Comparison of ENCODE assay signal across 25 mouse cellular contexts in the genomic region with DNA sequence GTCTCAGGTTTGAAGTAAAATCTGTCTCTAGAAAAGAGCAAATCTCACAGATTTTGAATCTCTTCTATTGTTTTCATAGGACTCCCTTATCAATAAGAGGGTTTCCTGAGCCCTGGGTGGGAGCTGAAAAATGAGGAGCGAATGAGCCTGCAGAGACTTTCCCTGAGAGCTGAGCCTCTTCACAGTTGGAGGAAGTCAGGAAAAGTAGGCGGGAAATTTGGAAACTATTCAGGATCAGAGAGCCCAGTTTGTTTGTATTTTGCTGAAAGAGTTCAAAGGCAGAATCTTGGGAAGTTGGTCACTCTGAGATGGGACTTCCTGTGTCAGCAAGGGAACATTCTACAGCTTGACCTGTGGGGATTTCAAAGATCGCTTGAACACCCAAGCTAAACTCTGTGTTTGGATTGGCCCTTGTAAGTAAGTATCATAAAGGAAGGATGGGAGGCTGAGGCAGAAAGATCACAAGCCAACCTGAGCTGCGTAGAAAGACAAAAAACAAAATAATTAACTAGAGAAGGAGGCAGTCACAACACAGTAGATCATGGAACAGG.
DNase-seq lines count a peak whose midpoint lies in the region; ATAC-seq lines count a peak whose summit lies in the region.
"Had no signal": no experiment of that assay in that cellular context is flagged by ENCODE, and none has a peak within 500 bp of the region (broad histone marks: within the 10 kb centered on the region; RNA-seq: fewer than 3 reads in every experiment).

No protein-coding gene starts in this region.

- peak; percentile 71 for DNase-seq in heart, adult 11 months
- no peak for DNase-seq in kidney, adult 18-20 months
- peak; percentile 77 for DNase-seq in lung, postnatal 36 days
- DNase-seq in gastrocnemius, postnatal 14 days, result no peak
- DNase-seq: adrenal gland, adult 2 months; adrenal gland, postnatal 36 days; forebrain, postnatal 0 days; thymus, adult 2 months; thymus, postnatal 36 days had no signal

- H3K4me1 ChIP-seq in heart, embryonic 11.5 days (ENCODE audit: control insufficient read depth, insufficient read depth, low read length), result peaks cover 6% of the 10 kb centered on the region; the same call in 1 of the 2 replicates
- H3K4me1 ChIP-seq in kidney, embryonic 16.5 days (ENCODE audit: insufficient read depth, low read length), result peaks cover 25% of the 10 kb centered on the region
- H3K4me1 ChIP-seq in lung, embryonic 16.5 days (replicated peaks; ENCODE audit: control insufficient read depth, insufficient read depth, low read length), result peaks cover 41% of the 10 kb centered on the region
- peaks cover 16% of the 10 kb centered on the region for H3K4me1 ChIP-seq in forebrain, embryonic 13.5 days
- H3K4me1 ChIP-seq: intestine, embryonic 15.5 days; liver, embryonic 12.5 days had no signal

- no peak overlapping the region for H3K27ac ChIP-seq in heart, embryonic 11.5 days (ENCODE audit: low read depth, low read length)
- peak overlapping the region; percentile 7; the same call in 1 of the 2 replicates for H3K27ac ChIP-seq in kidney, embryonic 16.5 days (ENCODE audit: low read length)
- H3K27ac ChIP-seq in lung, embryonic 16.5 days (ENCODE audit: low read length), result peak overlapping the region; percentile 94
- H3K27ac ChIP-seq in forebrain, embryonic 13.5 days, result no peak overlapping the region
- H3K27ac ChIP-seq: embryonic facial prominence, embryonic 13.5 days; forebrain, embryonic 10.5 days; heart, embryonic 15.5 days; intestine, embryonic 15.5 days; layer of hippocampus, adult 2 months; limb, embryonic 13.5 days; liver, embryonic 12.5 days; midbrain, embryonic 12.5 days had no signal

- no peak for ATAC-seq in heart, embryonic 11.5 days (replicated peaks; ENCODE audit: insufficient number of reproducible peaks, low FRiP score, low TSS enrichment)
- no peak for ATAC-seq in kidney, embryonic 16.5 days (ENCODE audit: low FRiP score, low TSS enrichment)
- peak; percentile 77 for ATAC-seq in lung, embryonic 16.5 days (ENCODE audit: low read depth)
- no peak for ATAC-seq in forebrain, embryonic 13.5 days
- ATAC-seq: activated CD4-positive, CD25-positive, alpha-beta regulatory T cell, adult 4 months; forebrain, postnatal 0 days; hindbrain, embryonic 16.5 days; intestine, embryonic 15.5 days; liver, embryonic 12.5 days had no signal

- H3K27me3 ChIP-seq in heart, embryonic 11.5 days (ENCODE audit: control insufficient read depth, insufficient read depth, low read length), result no peaks in the 10 kb centered on the region
- H3K27me3 ChIP-seq in kidney, embryonic 16.5 days (ENCODE audit: insufficient read depth, low read length), result no peaks in the 10 kb centered on the region
- H3K27me3 ChIP-seq in lung, embryonic 16.5 days (ENCODE audit: control insufficient read depth, insufficient read depth, low read depth, low read length), result no peaks in the 10 kb centered on the region
- H3K27me3 ChIP-seq in forebrain, embryonic 13.5 days, result peaks cover 79% of the 10 kb centered on the region
- H3K27me3 ChIP-seq: CH12.LX; embryonic facial prominence, embryonic 13.5 days; heart, embryonic 15.5 days; intestine, embryonic 15.5 days; liver, embryonic 12.5 days had no signal

- intact Hi-C loops in gastrocnemius, postnatal 14 days (cut with DNase I; ENCODE audit: low total_unique reads), result no loop called here

- no peak overlapping the region for H3K4me3 ChIP-seq in heart, embryonic 11.5 days (ENCODE audit: low read depth, low read length)
- no peak overlapping the region for H3K4me3 ChIP-seq in kidney, embryonic 16.5 days (ENCODE audit: low read length)
- H3K4me3 ChIP-seq in lung, embryonic 16.5 days (ENCODE audit: low read length), result no peak overlapping the region
- H3K4me3 ChIP-seq in forebrain, embryonic 13.5 days, result no peak overlapping the region
- H3K4me3 ChIP-seq: embryonic facial prominence, embryonic 13.5 days; forebrain, embryonic 10.5 days; heart, embryonic 15.5 days; intestine, embryonic 15.5 days; layer of hippocampus, adult 2 months; limb, embryonic 13.5 days; liver, embryonic 12.5 days; megakaryocyte, embryonic 14.5 days; midbrain, embryonic 12.5 days had no signal

- no peak overlapping the region for H3K4me2 ChIP-seq in heart, embryonic 11.5 days
- H3K4me2 ChIP-seq in kidney, embryonic 16.5 days (replicated peaks; ENCODE audit: low read depth, low read length), result no peak overlapping the region
- H3K4me2 ChIP-seq in lung, embryonic 16.5 days (ENCODE audit: low read depth, low read length), result no peak overlapping the region
- no peak overlapping the region for H3K4me2 ChIP-seq in forebrain, embryonic 13.5 days
- H3K4me2 ChIP-seq: embryonic facial prominence, embryonic 13.5 days; heart, embryonic 15.5 days; intestine, embryonic 15.5 days; limb, embryonic 13.5 days; liver, embryonic 12.5 days; midbrain, embryonic 12.5 days had no signal

- no peaks in the 10 kb centered on the region for H3K9me3 ChIP-seq in heart, embryonic 11.5 days (replicated peaks; ENCODE audit: control insufficient read depth, low read length)
- no peaks in the 10 kb centered on the region for H3K9me3 ChIP-seq in kidney, embryonic 16.5 days (ENCODE audit: low read length)
- H3K9me3 ChIP-seq in lung, embryonic 16.5 days (ENCODE audit: control insufficient read depth, low read length), result no peaks in the 10 kb centered on the region
- H3K9me3 ChIP-seq in forebrain, embryonic 13.5 days (replicated peaks), result no peaks in the 10 kb centered on the region
- H3K9me3 ChIP-seq: embryonic facial prominence, embryonic 13.5 days; forebrain, embryonic 10.5 days; heart, embryonic 15.5 days; intestine, embryonic 15.5 days; limb, embryonic 13.5 days; liver, embryonic 12.5 days; megakaryocyte, embryonic 14.5 days; midbrain, embryonic 12.5 days had no signal

- H3K36me3 ChIP-seq in heart, embryonic 11.5 days (ENCODE audit: control insufficient read depth, insufficient read depth, low read length), result no peaks in the 10 kb centered on the region
- no peaks in the 10 kb centered on the region for H3K36me3 ChIP-seq in kidney, embryonic 16.5 days (ENCODE audit: insufficient read depth, low read length)
- no peaks in the 10 kb centered on the region for H3K36me3 ChIP-seq in lung, embryonic 16.5 days (ENCODE audit: control insufficient read depth, insufficient read depth, low read length)
- H3K36me3 ChIP-seq in forebrain, embryonic 13.5 days (ENCODE audit: poor library complexity, severe bottlenecking), result no peaks in the 10 kb centered on the region
- H3K36me3 ChIP-seq: embryonic facial prominence, embryonic 13.5 days; forebrain, embryonic 10.5 days; heart, embryonic 15.5 days; intestine, embryonic 15.5 days; limb, embryonic 13.5 days; liver, embryonic 12.5 days; midbrain, embryonic 12.5 days had no signal

- H3K9ac ChIP-seq in heart, embryonic 11.5 days (ENCODE audit: low read depth, low read length), result no peak overlapping the region
- no peak overlapping the region for H3K9ac ChIP-seq in kidney, embryonic 16.5 days (replicated peaks; ENCODE audit: low read length)
- H3K9ac ChIP-seq in lung, embryonic 16.5 days (ENCODE audit: low read length), result no peak overlapping the region
- H3K9ac ChIP-seq in forebrain, embryonic 13.5 days, result no peak overlapping the region
- H3K9ac ChIP-seq: embryonic facial prominence, embryonic 13.5 days; forebrain, postnatal 0 days; heart, embryonic 15.5 days; intestine, embryonic 15.5 days; limb, embryonic 13.5 days; liver, embryonic 12.5 days; midbrain, embryonic 12.5 days had no signal

- 49% methylated on average over 4 of the region's 4 CpGs for WGBS in heart, embryonic 11.5 days (ENCODE audit: insufficient replicate concordance)
- 57% methylated on average over 4 of the region's 4 CpGs for WGBS in kidney, embryonic 16.5 days
- 16% methylated on average over 4 of the region's 4 CpGs for WGBS in lung, embryonic 16.5 days
- 73% methylated on average over 4 of the region's 4 CpGs for WGBS in forebrain, embryonic 13.5 days

Comparison
In these comparisons a context has a peak if more than half of its experiments do, and no peak if none do; other contexts are left out.
1. DNase-seq: peak in heart, adult 11 months (single experiment) and lung, postnatal 36 days (single experiment); none in kidney, adult 18-20 months (single experiment) and gastrocnemius, postnatal 14 days (single experiment).
2. H3K27ac ChIP-seq: peak in kidney, embryonic 16.5 days (single experiment) and lung, embryonic 16.5 days (single experiment); none in heart, embryonic 11.5 days (single experiment) and forebrain, embryonic 13.5 days (single experiment).